Mouse (Mus musculus) large intestine, adult 2 months (tissue): ENCODE measurements around the gene Vegfa. TPM values are rescaled to one million over a fixed set of nuclear protein-coding genes. Genes with fewer than 3 reads are reported as not detected.

Experiments
- DNase-seq: peaks from one replicate; pipeline ENCODE4 v3.0.0-alpha.2; 2012; ENCODE audit warnings: low read depth, low spot score
- WGBS: fragments of 180-500 bp; shearing (Covaris S2); methylation state at CpG from one replicate; pipeline ENCODE4 v1.1.7; 2018; 5-methylcytosine and 5-hydroxymethylcytosine counted together
- polyA plus RNA-seq: library from polyadenylated mRNA; depleted of rRNA; stranded (reverse); fragments of >200 nt; gene quantifications from 2 replicates; pipeline ENCODE4 v1.2.3, GENCODE M21; 2012

Gene Vegfa
- polyA plus RNA-seq, 1 experiment: 82.7 TPM

- no peak for DNase-seq
- WGBS: 38% methylated on average over 2 of the region's 2 CpGs
These were observed 3.1 kb downstream of the Vegfa start for GRCm38 (mm10) chr17:46029052-46029553.

DNA sequence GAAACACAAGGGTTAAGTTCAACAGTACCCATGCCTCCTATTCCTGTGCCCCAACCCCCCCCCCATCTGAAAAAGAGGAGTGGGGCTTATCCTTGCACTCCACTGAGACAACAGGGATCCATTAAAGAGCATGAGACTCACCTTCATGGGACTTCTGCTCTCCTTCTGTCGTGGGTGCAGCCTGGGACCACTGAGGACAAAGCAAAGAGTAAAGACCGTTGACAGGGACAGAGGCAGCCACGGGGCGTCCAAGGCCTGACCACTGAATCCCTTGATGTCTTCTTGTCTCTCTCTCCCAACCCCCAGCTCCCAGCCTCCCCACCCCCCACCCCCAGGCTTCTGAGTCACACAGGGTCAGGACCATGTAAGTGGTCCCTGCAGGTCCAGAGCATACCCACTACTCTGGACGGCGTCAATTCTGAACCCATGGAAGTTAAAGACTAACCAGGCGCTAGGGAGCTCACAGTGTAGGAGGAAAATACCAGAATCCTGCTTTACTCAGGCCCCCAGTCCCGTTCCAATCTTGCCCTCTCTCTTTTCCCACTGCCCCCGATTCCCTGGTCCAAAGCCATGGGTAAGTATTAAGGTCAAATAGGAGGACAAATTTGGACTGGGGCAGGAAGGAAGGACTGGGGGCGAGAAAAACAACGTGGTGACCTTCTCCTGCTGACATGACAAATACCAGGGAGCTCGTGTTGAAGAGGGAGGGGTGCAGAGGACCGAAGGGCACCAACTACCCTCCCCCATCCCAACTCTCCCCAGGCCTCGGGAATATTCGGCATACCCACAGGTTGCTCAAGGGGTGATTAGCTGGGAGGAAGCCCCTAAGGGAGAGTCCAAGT, 3.7 kb downstream of the Vegfa start:
- no peak for DNase-seq
- 26% methylated on average over 15 of the region's 15 CpGs for WGBS

GRCm38 (mm10) chr17:46027066-46027917, 4.9 kb downstream of the Vegfa start:
- DNase-seq: no peak
- 12% methylated on average over 16 of the region's 16 CpGs for WGBS

DNA sequence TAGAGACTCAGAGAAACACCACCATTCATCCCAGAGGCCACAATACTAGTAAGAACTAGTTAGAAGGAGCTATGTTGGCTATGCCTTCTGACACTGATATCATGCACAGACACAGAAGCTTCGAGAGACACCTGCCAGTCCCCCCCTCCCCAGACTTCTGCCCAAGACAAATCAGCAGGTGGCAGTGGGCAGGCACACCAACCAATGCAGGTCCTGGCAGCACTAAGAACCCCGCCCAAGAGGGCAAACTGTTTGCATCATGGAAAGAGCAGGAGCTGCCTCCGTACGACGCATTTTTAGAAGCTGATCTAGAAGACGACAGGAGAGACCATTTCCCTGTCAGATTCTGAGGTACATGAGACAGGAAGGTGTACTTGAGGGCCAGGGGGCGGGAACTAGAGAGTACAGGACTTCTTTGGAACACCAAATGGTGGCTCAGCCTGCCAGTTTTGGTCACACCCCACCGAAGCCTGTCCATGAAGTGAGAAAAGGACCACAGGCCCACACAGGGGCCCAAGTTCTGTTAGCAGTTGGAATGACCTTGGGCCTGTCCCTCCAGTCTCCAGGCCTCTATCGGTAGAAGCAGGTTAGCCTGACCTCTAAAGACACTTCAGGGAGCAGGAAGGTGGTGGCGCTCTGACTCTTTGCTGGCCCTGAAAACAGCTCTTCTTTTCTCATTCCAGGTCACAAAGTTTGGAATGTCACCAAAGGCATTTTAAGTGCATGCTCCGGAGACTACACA, 6.1 kb downstream of the Vegfa start:
- 43% methylated on average over 11 of the region's 11 CpGs for WGBS

GRCm38 (mm10) chr17:46025207-46025606, 7.0 kb downstream of the Vegfa start:
- no peak for DNase-seq
- WGBS: 94% methylated on average over 15 of the region's 15 CpGs

More for the DNA sequence above, 6.1 kb downstream of the Vegfa start:
- DNase-seq: no peak

- DNase-seq: no peak
- 90% methylated on average over 5 of the region's 5 CpGs for WGBS
These were observed 8.0 kb downstream of the Vegfa start for GRCm38 (mm10) chr17:46024192-46024591.

DNA sequence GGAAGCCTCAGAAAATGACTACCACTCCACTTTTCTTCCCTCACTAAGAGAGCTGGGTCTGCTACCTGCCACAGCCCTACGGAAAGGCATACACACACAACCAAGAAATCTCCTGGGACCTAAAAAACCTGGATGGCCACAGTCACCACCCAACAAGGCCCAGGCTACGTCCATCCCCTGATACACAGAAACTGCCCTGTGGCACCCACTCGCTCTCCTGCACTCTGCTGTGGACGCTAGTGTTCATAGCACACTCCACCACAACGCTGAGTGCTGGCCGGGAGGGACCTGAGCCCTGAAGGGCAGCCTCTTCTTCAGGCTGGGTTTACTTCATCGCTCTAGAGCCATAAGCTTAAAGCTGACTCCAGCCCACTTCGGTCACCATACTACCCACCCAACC, 8.6 kb downstream of the Vegfa start:
- WGBS: 93% methylated on average over 8 of the region's 8 CpGs
- no peak for DNase-seq

- WGBS: 84% methylated on average over 6 of the region's 6 CpGs
- DNase-seq: no peak
These were observed 9.2 kb downstream of the Vegfa start for GRCm38 (mm10) chr17:46022934-46023333.

DNA sequence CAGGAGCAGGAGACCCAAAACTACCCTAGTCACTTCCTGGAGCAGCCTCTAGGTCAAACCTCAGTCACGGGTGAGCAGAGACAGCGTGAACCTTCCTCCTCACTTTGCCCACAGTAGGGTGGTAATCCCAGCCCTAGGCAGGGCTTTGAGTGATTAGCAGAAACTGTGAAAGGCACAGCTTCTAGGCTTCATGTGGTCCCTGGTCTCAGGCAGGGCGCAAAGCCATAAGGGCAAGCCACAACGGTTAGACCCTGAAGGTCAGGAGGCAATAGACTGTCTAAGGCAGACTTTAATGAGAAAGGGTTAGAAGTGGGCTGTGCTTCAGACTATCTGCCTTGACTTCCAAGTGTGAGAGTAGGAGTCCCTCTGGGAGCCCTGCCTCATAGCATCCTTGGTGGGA, 9.7 kb downstream of the Vegfa start:
- DNase-seq: no peak
- 75% methylated on average over 4 of the region's 4 CpGs for WGBS

GRCm38 (mm10) chr17:46021760-46022159, 10.4 kb downstream of the Vegfa start:
- 94% methylated on average over 9 of the region's 9 CpGs for WGBS
- no peak for DNase-seq

DNA sequence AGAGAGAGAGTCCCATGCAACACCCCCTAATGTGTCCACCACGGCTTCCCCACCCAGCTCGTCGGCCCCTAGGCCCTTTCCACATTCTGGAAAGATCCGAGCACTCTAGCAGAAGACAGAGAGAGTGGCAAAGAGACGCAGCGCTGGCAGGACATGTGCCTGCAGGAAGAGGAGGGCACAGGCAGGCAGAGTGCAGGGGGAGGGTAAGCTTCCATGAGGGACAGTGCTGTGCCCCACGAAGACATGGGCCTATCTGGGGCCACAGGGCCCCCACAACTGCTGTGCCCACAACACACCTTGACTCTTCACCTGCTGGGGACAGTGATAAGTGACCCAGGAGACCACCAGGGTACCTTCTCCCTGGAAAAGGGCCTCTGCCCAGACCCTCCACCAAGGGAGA, 11.0 kb downstream of the Vegfa start:
- no peak for DNase-seq
- whole genome bisulfite sequencing: 86% methylated on average over 7 of the region's 7 CpGs

- WGBS: 76% methylated on average over 7 of the region's 7 CpGs
- DNase-seq: no peak
These were observed 11.6 kb downstream of the Vegfa start for GRCm38 (mm10) chr17:46020579-46020978.

- no peak for DNase-seq
- 87% methylated on average over 10 of the region's 10 CpGs for WGBS
These were observed 13.5 kb downstream of the Vegfa start for GRCm38 (mm10) chr17:46018736-46019004.

DNA sequence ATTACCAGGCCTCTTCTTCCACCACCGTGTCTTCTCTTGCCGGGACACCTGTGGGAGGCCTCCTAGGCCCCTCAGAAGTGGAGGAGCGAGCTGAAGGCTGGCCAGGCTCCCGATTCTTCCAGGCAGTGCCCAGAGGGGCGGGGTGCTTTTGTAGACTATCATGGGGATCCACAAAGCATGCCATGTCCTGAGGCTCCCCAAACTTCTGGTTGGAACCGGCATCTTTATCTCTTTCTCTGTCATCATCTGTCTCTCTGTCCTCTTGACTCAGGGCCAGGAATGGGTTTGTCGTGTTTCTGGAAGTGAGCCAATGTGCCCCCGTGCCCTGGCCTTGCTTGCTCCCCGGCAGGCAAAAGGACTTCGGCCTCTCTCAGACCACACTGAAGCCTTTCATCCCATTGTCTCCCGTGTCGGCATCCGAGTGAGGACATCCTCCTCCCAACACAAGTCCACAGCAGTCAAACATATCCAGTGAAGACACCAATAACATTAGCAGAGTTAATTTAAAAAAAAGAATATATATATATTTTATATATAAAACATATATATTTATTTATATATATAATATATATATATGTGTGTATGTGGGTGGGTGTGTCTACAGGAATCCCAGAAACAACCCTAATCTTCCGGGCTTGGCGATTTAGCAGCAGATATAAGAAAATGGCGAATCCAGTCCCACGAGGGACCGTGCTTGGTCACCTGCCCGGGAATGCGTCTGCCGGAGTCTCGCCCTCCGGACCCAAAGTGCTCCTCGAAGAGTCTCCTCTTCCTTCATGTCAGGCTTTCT, 14.0 kb downstream of the Vegfa start:
- WGBS: 73% methylated on average over 24 of the region's 24 CpGs
- no peak for DNase-seq

DNA sequence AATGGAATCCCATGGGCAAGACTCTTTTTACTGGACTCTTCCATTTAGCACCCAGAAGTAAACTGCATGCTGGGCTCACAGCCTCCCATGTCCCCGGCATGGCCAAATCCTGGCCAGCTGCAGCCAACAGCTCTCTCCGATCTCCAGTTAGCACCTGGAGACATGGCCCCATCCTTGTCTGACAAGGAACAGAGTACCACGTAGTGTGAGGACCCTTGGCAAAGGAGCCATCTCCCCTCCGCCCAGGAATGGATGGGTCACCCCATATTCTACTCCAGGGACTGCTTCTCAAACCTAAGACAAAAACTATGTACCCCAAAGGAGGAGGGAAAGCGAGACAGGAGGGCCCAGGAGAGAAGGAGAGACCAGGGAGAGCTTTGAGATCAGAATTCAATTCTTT, 15.6 kb downstream of the Vegfa start:
- no peak for DNase-seq
- WGBS: 94% methylated on average over 5 of the region's 5 CpGs

DNA sequence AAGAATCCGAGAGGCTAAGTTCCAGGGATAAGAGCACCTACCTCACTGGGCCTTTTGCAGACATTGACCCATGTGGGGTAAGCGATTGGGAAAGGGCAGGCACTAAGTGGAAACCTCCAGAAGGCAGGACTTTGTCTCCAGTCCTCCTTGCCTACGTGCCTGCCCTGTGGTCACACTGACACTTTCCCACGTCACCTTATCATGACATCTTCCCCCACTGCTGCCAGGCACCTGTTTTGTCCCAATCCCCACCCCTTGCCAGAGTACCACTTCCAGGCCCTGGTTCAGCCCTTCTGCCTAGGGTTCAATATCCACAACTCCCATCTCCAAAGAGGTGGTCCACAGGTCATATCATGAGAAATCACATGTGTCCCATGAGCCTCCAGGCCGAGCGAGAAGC, 16.2 kb downstream of the Vegfa start:
- DNase-seq: no peak
- 94% methylated on average over 6 of the region's 6 CpGs for WGBS

DNA sequence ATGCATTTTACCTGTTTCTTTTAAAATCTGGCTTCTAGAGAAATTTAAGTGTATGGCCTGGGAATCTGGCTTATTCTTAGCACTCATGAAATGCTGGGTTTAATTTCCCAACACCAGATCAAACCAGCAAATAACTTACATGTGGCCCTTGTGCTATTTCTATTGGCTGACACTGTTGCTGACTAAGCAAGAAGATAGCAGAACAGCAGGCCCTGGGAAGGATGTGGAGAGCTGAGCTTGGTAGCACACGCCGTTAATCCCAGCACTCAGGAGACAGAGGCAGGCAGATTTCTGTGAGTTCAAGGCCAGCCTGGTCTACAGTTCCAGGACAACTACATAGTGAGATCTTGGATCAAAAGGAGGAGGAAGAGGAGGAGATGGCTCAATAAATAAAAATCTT, 17.2 kb downstream of the Vegfa start:
- WGBS: 94% methylated on average over 2 of the region's 2 CpGs
- no peak for DNase-seq

GRCm38 (mm10) chr17:46013549-46013948, 18.6 kb downstream of the Vegfa start:
- DNase-seq: no peak
- WGBS: 63% methylated on average over 15 of the region's 15 CpGs

GRCm38 (mm10) chr17:46012211-46012610, 20.0 kb downstream of the Vegfa start:
- no peak for DNase-seq
- 57% methylated on average over 8 of the region's 8 CpGs for WGBS
